Mouse (Mus musculus) embryonic facial prominence, embryonic 10.5 days (tissue): ENCODE results near the gene Hist1h2an. TPM values are rescaled to one million over a fixed set of nuclear protein-coding genes. Genes with fewer than 3 reads are reported as not detected.
"Not testable (repeated sequence)": the region's sequence is repeated elsewhere in the genome, so short reads cannot be mapped to it uniquely, and the experiment has no call there.

Source experiments
- DNase-seq: peaks from one replicate; pipeline ENCODE4 v3.0.0-alpha.2; 2017; ENCODE audit warnings: low spot score
- H3K27ac ChIP-seq: fragments of 300-500 bp; sonication (generic); replicated peaks from 2 replicates; pipeline ENCODE4 v1.5.1; 2016; ENCODE audit warnings: mild to moderate bottlenecking
- H3K27me3 ChIP-seq: fragments of 300-500 bp; sonication (generic); replicated peaks from 2 replicates; pipeline ENCODE4 v1.6.1; 2016; ENCODE audit warnings: low read depth, mild to moderate bottlenecking; ENCODE audit not compliant: poor library complexity, severe bottlenecking
- H3K36me3 ChIP-seq: fragments of 300-500 bp; sonication (generic); replicated peaks from 2 replicates; pipeline ENCODE4 v1.6.1; 2016; ENCODE audit warnings: mild to moderate bottlenecking, moderate library complexity
- H3K4me1 ChIP-seq: fragments of 300-500 bp; sonication (generic); 2 replicates; pipeline ENCODE4 v1.6.1; 2016
- H3K4me3 ChIP-seq: fragments of 300-500 bp; sonication (generic); 2 replicates; pipeline ENCODE4 v1.5.1; 2016; ENCODE audit warnings: mild to moderate bottlenecking, moderate library complexity
- H3K9me3 ChIP-seq: fragments of 300-500 bp; sonication (generic); 2 replicates; pipeline ENCODE4 v1.6.1; 2016; ENCODE audit warnings: mild to moderate bottlenecking
- WGBS: fragments of 180-500 bp; shearing (Covaris S2); methylation state at CpG from one replicate; pipeline ENCODE4 v1.1.7; 2016; 5-methylcytosine and 5-hydroxymethylcytosine counted together
- polyA plus RNA-seq: library from polyadenylated mRNA; unstranded; fragments of >200 nt; fragmentation: Nextera tagmentation; extraction: Ambion mirVana; gene quantifications from 2 replicates; pipeline ENCODE4 v1.2.1, GENCODE M21; 2016

The Hist1h2an gene
- polyA plus RNA-seq, 1 experiment from 2014 or later, result 10.9 TPM

DNA sequence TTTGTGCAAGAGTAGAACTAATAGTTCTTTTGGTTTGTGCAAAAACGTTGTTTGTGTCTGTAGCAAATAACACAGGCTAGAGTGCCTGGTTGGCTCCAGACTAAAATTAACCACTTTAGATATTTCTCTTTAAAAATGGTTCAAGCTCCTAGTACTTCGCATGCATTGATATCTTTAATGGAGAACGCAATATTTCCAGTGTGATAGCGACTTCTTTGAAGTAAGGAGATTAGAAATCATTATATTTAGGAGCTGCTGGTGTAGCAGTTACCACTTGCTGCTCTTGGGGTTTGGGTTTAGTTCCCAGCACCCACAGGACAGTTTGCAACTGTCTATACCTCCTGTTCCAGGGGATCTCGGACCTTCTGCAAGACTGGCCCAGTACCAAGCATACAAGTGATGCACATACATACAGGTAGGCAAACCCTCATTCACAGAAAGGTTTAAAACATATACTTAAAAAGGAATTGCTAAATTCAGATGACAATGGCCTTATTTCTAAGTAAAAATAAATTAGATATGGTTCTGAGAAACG lies 5.9 kb downstream of the Hist1h2an start:
- WGBS, result 43% methylated on average over 6 of the region's 6 CpGs
- H3K4me3 ChIP-seq, result peak overlapping the region; percentile 80
- H3K36me3 ChIP-seq, result no peaks in the 10 kb centered on the region
- no peaks in the 10 kb centered on the region for H3K27me3 ChIP-seq
- H3K4me1 ChIP-seq, result peaks cover 36% of the 10 kb centered on the region
- peak; percentile 21 for DNase-seq
- no peaks in the 10 kb centered on the region for H3K9me3 ChIP-seq
- H3K27ac ChIP-seq, result peak overlapping the region; percentile 97

GRCm38 (mm10) chr13:21779767-21780731 lies 7.0 kb downstream of the Hist1h2an start, which contains the start of gene Hist1h1b:
Gene Hist1h1b (minus strand): TSS chr13:21780625.
- under 1% methylated on average over 44 of the region's 44 CpGs for WGBS
- DNase-seq, result peak; percentile 87
- H3K27me3 ChIP-seq, result no peaks in the 10 kb centered on the region
- H3K9me3 ChIP-seq, result no peaks in the 10 kb centered on the region
- H3K4me1 ChIP-seq, result peaks cover 29% of the 10 kb centered on the region
- peak within 1 kb of the TSS; percentile 80 for H3K4me3 ChIP-seq
- no peaks in the 10 kb centered on the region for H3K36me3 ChIP-seq
- H3K27ac ChIP-seq, result peak within 1 kb of the TSS; percentile 97

- Histone ChIP-seq H3K27me3 (no peaks in the 10 kb centered on the region), H3K4me3 (peak overlapping the region; percentile 80), H3K4me1 (peaks cover 23% of the 10 kb centered on the region), H3K36me3 (no peaks in the 10 kb centered on the region), H3K27ac (peak overlapping the region; percentile 97), H3K9me3 (no peaks in the 10 kb centered on the region)
- WGBS, result 7% methylated on average over 33 of the region's 33 CpGs
- peak; percentile 77 for DNase-seq
Observed at GRCm38 (mm10) chr13:21778814-21779766, 7.9 kb downstream of the Hist1h2an start.

DNA sequence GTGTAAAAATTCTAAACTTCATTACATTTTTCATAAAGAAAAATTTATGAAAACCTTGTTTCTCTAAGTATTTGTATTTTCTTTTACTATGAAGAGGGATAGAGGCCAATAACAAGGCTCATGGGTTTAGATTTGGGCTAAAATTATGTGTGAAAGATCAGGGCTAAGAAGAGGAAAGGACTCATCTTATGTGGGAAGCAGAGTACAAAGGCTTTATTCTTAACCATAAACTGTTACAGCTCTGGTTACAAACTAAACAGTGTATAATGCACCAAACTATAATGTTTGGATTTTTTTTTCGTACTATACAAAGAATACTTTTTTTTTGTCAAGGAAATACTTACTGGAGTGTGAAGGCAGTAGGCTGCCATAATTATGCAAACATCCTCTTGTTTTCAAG lies 31.3 kb downstream of the Hist1h2an start:
- Histone ChIP-seq H3K9me3 (no peaks in the 10 kb centered on the region), H3K4me1 (peaks cover 30% of the 10 kb centered on the region), H3K4me3 (peak overlapping the region; percentile 61), H3K36me3 (no peaks in the 10 kb centered on the region), H3K27me3 (no peaks in the 10 kb centered on the region), H3K27ac (peak overlapping the region; percentile 86; the same call in 1 of the 2 replicates)
- DNase-seq, result no peak
- WGBS, result 78% methylated on average over 1 of the region's 1 CpGs

- not testable (repeated sequence) for H3K9me3 ChIP-seq, H3K27me3 ChIP-seq, H3K36me3 ChIP-seq
- DNase-seq, result peak; percentile 38
- WGBS, result under 1% methylated on average over 25 of the region's 26 CpGs
- Histone ChIP-seq H3K27ac (peak overlapping the region; percentile 86), H3K4me1 (peaks cover 31% of the 10 kb centered on the region), H3K4me3 (peak overlapping the region; percentile 61)
Observed at GRCm38 (mm10) chr13:21754294-21755001, 32.6 kb downstream of the Hist1h2an start.

- not testable (repeated sequence) for H3K27me3 ChIP-seq, H3K9me3 ChIP-seq, H3K36me3 ChIP-seq
- Histone ChIP-seq H3K4me1 (peaks cover 38% of the 10 kb centered on the region), H3K27ac (peak within 1 kb of the TSS; percentile 94), H3K4me3 (peak within 1 kb of the TSS; percentile 61)
- WGBS, result under 1% methylated on average over 50 of the region's 50 CpGs
- DNase-seq, result peak; percentile 81
Observed at GRCm38 (mm10) chr13:21753524-21754285, 33.3 kb downstream of the Hist1h2an start, which contains the start of the genes Hist1h2ak and Hist1h2bn. Gene Hist1h2ak (minus strand): TSS chr13:21753827. Gene Hist1h2bn (plus strand): TSS chr13:21754123.

DNA sequence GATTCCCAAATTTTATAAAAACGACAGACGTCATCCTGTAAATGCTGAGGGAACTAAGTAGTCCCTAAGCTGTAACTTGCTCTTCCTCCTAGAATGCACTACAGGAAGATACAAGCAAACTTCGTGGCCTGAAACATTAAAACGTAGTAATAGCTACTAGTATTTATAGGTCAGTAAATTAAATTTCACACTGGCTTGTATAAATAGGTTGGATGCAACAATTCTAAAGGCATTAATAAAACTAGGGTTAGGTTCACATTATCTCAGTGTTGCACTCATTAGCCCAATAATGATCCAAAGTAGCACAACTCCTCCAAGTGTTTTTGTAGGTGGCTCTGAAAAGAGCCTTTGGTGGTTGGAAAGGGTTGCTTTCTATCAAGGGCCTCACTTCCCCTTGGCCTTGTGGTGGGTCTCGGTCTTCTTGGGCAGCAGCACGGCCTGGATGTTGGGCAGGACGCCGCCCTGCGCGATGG lies 33.9 kb downstream of the Hist1h2an start:
- 3% methylated on average over 10 of the region's 10 CpGs for WGBS
- DNase-seq, result no peak
- Histone ChIP-seq H3K36me3 (no peaks in the 10 kb centered on the region), H3K4me1 (peaks cover 41% of the 10 kb centered on the region), H3K27ac (peak overlapping the region; percentile 94), H3K9me3 (no peaks in the 10 kb centered on the region), H3K4me3 (peak overlapping the region; percentile 59), H3K27me3 (no peaks in the 10 kb centered on the region)

GRCm38 (mm10) chr13:21752356-21752755 lies 34.7 kb downstream of the Hist1h2an start:
- 53% methylated on average over 3 of the region's 3 CpGs for WGBS

GRCm38 (mm10) chr13:21751827-21752226 lies 35.2 kb downstream of the Hist1h2an start:
- H3K4me3 ChIP-seq, result peak overlapping the region; percentile 59
- no peaks in the 10 kb centered on the region for H3K27me3 ChIP-seq
- DNase-seq, result no peak
- H3K36me3 ChIP-seq, result no peaks in the 10 kb centered on the region
- H3K4me1 ChIP-seq, result peaks cover 46% of the 10 kb centered on the region
- WGBS, result 76% methylated on average over 3 of the region's 3 CpGs
- H3K27ac ChIP-seq, result peak overlapping the region; percentile 94
- H3K9me3 ChIP-seq, result no peaks in the 10 kb centered on the region

More at GRCm38 (mm10) chr13:21752356-21752755, 34.7 kb downstream of the Hist1h2an start:
- H3K9me3 ChIP-seq, result no peaks in the 10 kb centered on the region
- DNase-seq, result peak; percentile 35
- H3K27me3 ChIP-seq, result no peaks in the 10 kb centered on the region
- H3K27ac ChIP-seq, result peak overlapping the region; percentile 94
- no peaks in the 10 kb centered on the region for H3K36me3 ChIP-seq
- peaks cover 45% of the 10 kb centered on the region for H3K4me1 ChIP-seq
- H3K4me3 ChIP-seq, result peak overlapping the region; percentile 59

- peak overlapping the region; percentile 65 for H3K4me3 ChIP-seq
- H3K9me3 ChIP-seq, result no peaks in the 10 kb centered on the region
- H3K27ac ChIP-seq, result peak overlapping the region; percentile 94
- H3K4me1 ChIP-seq, result peaks cover 46% of the 10 kb centered on the region
- H3K27me3 ChIP-seq, result no peaks in the 10 kb centered on the region
- no peak for DNase-seq
- H3K36me3 ChIP-seq, result no peaks in the 10 kb centered on the region
Observed at GRCm38 (mm10) chr13:21751417-21751816, 35.6 kb downstream of the Hist1h2an start.
